Mouse (Mus musculus) neural tube, embryonic 11.5 days (tissue): Measurements from ENCODE around the gene Gimap1. TPM values are rescaled to one million over a fixed set of nuclear protein-coding genes. Genes with fewer than 3 reads are reported as not detected.
A peak's percentile ranks its signal among the peaks of the same experiment; 100 is the strongest.

Experiments used
- ATAC-seq: fragments of 200-750 bp; cut with Nextera tagmentation; 2 replicates; pipeline ENCODE4 v1.8.0; 2017; ENCODE audit warnings: moderate number of reproducible peaks, mild to moderate bottlenecking, moderate TSS enrichment, moderate library complexity; ENCODE audit not compliant: insufficient read depth, low FRiP score, low TSS enrichment
- DNase-seq: peaks from one replicate; pipeline ENCODE4 v3.0.0-alpha.2; 2015; ENCODE audit warnings: low spot score
- H3K27ac ChIP-seq: fragments of 300-500 bp; sonication (generic); 2 replicates; pipeline ENCODE4 v1.5.1; 2014; ENCODE audit warnings: low read depth, mild to moderate bottlenecking, low read length
- H3K27me3 ChIP-seq: fragments of 300-500 bp; sonication (generic); 2 replicates; pipeline ENCODE4 v1.6.1; 2014; ENCODE audit warnings: mild to moderate bottlenecking, low read length, mixed read lengths; ENCODE audit not compliant: control insufficient read depth, insufficient read depth
- H3K36me3 ChIP-seq: fragments of 300-500 bp; sonication (generic); 2 replicates; pipeline ENCODE4 v1.6.1; 2014; ENCODE audit warnings: mild to moderate bottlenecking, low read length, moderate library complexity, mixed read lengths; ENCODE audit not compliant: control insufficient read depth, insufficient read depth
- H3K4me1 ChIP-seq: fragments of 300-500 bp; sonication (generic); 2 replicates; pipeline ENCODE4 v1.6.1; 2014; ENCODE audit warnings: low read length, mixed read lengths; ENCODE audit not compliant: control insufficient read depth, insufficient read depth
- H3K4me2 ChIP-seq: fragments of 300-500 bp; sonication (generic); 2 replicates; pipeline ENCODE4 v1.6.1; 2014; ENCODE audit warnings: low read depth, mild to moderate bottlenecking, moderate library complexity
- H3K4me3 ChIP-seq: fragments of 300-500 bp; sonication (generic); 2 replicates; pipeline ENCODE4 v1.5.1; 2014; ENCODE audit warnings: low read depth, low read length
- H3K9ac ChIP-seq: fragments of 300-500 bp; sonication (generic); 2 replicates; pipeline ENCODE4 v1.6.1; 2014; ENCODE audit warnings: mild to moderate bottlenecking, low read length
- H3K9me3 ChIP-seq: fragments of 300-500 bp; sonication (generic); 2 replicates; pipeline ENCODE4 v1.6.1; 2016; ENCODE audit warnings: low read length; ENCODE audit not compliant: control insufficient read depth
- WGBS: fragments of 180-500 bp; shearing (Covaris S2); extraction: QIAGEN DNeasy Blood & Tissue Kit; methylation state at CpG from one replicate; pipeline ENCODE4 v1.1.7; 2014; 5-methylcytosine and 5-hydroxymethylcytosine counted together
- polyA plus RNA-seq: library from polyadenylated mRNA; unstranded; fragments of >200 nt; fragmentation: Nextera tagmentation; extraction: Ambion mirVana; gene quantifications from 2 replicates; pipeline ENCODE4 v1.2.1, GENCODE M21; 2014

Gene Gimap1
- polyA plus RNA-seq, 1 experiment from 2014 or later, result 6.4 TPM

DNA sequence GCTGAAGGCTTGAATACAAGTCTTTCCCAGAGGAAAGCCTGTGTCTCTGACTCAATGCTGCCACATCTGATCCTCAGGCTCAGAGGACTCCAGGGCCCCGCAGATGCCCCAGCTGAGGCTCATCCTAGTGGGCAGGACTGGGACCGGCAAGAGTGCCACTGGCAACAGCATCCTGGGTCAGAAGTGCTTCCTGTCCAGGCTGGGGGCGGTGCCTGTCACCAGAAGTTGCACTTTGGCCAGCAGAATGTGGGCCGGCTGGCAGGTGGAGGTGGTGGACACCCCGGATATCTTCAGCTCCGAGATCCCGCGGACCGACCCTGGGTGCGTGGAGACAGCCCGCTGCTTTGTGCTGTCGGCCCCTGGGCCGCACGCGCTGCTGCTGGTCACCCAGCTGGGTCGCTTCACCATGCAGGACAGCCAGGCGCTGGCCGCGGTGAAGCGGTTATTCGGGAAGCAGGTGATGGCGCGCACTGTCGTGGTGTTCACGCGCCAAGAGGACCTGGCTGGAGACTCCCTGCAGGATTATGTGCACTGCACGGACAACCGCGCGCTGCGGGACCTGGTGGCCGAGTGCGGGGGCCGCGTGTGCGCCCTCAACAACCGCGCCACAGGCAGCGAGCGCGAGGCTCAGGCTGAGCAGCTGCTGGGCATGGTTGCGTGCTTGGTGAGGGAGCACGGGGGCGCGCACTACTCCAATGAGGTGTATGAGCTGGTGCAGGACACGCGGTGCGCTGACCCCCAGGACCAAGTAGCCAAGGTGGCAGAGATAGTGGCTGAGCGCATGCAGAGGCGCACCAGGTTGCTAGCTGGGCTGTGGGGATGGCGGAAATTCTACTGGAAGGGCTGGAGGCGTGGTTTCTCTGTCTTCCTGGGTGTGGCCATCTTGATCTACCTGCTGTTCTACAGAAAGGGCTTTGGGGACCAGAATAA is 3.8 kb downstream of the Gimap1 start:
- Histone ChIP-seq H3K9ac (peak overlapping the region; percentile 28; the same call in 1 of the 2 replicates), H3K9me3 (no peaks in the 10 kb centered on the region), H3K27ac (no peak overlapping the region), H3K4me1 (peaks cover 5% of the 10 kb centered on the region; the same call in 1 of the 2 replicates), H3K27me3 (peaks cover 19% of the 10 kb centered on the region), H3K36me3 (no peaks in the 10 kb centered on the region), H3K4me2 (peak overlapping the region; percentile 79), H3K4me3 (peak overlapping the region; percentile 40)
- WGBS, result 2% methylated on average over 52 of the region's 52 CpGs
- DNase-seq (peak; percentile 23), ATAC-seq (no peak)

DNA sequence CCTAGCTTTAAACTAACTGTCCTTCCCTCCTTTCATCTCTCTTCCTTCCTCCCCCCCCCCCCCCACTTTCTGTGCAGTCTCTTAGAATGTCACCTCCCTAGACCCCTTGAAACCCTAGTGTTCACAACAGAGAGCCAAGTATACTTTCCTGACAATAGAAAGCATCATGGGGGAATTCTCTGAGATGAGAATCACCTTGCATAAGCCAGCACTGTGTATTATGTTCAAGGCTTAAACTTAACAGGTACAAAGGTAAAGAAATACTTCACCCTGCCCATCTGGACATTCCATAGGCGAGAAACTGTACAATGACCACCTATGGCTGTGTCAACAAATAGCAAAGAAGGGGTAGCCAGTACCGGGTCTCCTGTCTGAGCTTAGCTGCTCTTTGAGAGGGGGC is 6.6 kb downstream of the Gimap1 start:
- H3K9ac ChIP-seq, result no peak overlapping the region
- no peaks in the 10 kb centered on the region for H3K9me3 ChIP-seq
- H3K4me3 ChIP-seq, result no peak overlapping the region
- H3K36me3 ChIP-seq, result no peaks in the 10 kb centered on the region
- peaks cover 19% of the 10 kb centered on the region for H3K27me3 ChIP-seq
- ATAC-seq (no peak), DNase-seq (no peak)
- no peak overlapping the region for H3K4me2 ChIP-seq
- 75% methylated on average over 2 of the region's 2 CpGs for WGBS
- H3K4me1 ChIP-seq, result peaks cover 5% of the 10 kb centered on the region; the same call in 1 of the 2 replicates
- H3K27ac ChIP-seq, result no peak overlapping the region

DNA sequence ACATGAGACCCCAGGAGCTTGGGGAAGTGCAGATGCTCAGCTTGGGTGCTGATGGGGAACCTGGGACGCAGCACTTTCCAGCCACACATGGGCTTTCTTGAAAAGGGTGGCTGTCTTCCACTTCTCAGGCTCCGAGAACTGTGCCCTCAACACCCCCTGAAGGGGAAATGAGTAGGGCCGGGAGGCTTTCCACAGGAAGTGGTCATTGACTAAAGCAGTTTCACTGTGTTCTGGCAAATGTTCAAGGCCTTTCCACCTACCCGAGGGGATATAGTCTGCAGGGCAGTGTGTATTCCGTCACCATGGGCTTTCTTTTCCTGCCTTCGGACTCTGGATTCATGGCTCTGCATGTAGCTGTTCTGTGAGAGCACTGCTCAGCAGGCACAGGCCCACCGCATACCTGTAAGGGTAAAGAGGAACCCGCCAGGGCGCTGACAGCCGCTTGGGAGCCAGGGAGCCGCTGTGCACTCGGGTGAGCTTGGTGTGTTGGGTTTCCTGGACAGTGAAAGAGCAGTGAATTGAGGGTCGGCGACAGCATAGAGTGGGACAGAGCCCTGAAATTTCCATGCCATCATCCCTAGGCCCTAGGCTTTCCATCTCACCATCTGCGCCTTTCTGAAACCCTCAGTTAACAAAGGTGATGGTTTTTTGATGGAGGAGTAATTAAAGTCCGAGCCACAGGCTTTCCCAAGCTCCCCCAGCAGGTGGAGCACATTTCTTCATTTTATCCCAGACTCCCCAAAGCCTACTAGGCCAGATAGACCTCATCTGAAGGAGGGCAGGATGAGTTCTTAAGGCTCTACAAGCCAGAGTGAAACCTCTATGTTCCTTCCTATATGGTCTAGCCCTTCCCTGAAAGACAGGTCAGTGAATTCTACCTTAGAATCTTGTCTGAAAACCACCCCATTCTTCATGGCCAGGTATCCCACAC is 7.4 kb downstream of the Gimap1 start, which contains the start of gene Gimap5:
TSS of gene Gimap5 (plus strand) at position 239 of the 931 bp plus-strand sequence.
- Histone ChIP-seq H3K9ac (no peak within 1 kb of the TSS), H3K27ac (no peak within 1 kb of the TSS), H3K27me3 (peaks cover 19% of the 10 kb centered on the region), H3K4me2 (no peak within 1 kb of the TSS), H3K9me3 (no peaks in the 10 kb centered on the region), H3K4me1 (peaks cover 5% of the 10 kb centered on the region; the same call in 1 of the 2 replicates), H3K4me3 (no peak within 1 kb of the TSS), H3K36me3 (no peaks in the 10 kb centered on the region)
- WGBS, result 49% methylated on average over 16 of the region's 16 CpGs
- DNase-seq (peak; percentile 47), ATAC-seq (no peak)

DNA sequence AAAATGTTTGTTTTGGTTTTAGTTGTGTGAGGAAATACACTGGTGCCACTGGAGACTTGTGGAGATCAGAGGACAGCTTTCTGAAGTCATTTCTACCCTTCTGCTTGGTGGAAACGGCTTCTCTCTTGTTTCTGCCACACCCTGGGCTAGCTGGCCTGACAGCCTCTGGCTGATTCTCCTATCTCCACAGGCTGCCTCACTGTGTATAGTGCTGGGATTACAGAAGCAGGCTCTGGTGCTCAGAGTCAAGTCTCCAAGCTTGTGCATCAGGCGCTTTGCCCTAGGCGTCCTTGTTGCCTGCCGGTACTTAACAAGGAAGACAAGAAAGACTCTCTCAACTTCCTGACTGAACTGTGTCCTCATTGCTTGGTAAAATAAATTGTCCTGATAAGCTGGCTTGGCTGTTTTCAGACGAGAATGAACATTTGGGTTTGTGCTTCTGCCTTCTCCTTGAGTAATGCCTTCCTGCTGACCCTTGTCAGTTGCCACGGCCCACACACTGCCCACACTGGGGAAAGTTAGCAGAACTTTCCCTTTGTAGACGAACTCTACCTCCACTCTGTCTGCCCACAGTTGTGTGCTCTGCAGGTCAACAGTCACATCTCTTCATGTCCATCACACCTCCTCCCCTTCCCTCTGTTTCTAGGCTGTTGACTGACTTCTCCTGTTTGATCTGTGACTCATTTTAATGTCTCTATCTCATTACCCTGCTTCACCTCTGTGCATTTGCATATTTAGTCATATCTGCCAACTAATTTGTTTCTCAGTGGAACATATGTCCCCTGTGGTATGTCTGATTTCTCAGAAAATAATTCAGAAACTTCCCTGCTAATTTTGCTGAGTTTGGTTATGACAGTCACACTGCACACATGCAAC is 8.5 kb downstream of the Gimap1 start:
- Histone ChIP-seq H3K27ac (no peak overlapping the region), H3K4me1 (peaks cover 5% of the 10 kb centered on the region; the same call in 1 of the 2 replicates), H3K27me3 (peaks cover 10% of the 10 kb centered on the region), H3K4me3 (no peak overlapping the region), H3K9ac (no peak overlapping the region), H3K9me3 (no peaks in the 10 kb centered on the region), H3K36me3 (no peaks in the 10 kb centered on the region), H3K4me2 (no peak overlapping the region)
- ATAC-seq, result no peak
- DNase-seq, result no peak
- WGBS, result 78% methylated on average over 7 of the region's 7 CpGs

- 87% methylated on average over 7 of the region's 7 CpGs for WGBS
- Histone ChIP-seq H3K9ac (no peak overlapping the region), H3K36me3 (no peaks in the 10 kb centered on the region), H3K4me1 (no peaks in the 10 kb centered on the region), H3K9me3 (no peaks in the 10 kb centered on the region), H3K27me3 (no peaks in the 10 kb centered on the region), H3K4me2 (no peak overlapping the region), H3K27ac (no peak overlapping the region), H3K4me3 (no peak overlapping the region)
- ATAC-seq (no peak), DNase-seq (no peak)
These were observed 24.9 kb downstream of the Gimap1 start for GRCm38 (mm10) chr6:48763567-48764270.

- Histone ChIP-seq H3K9me3 (no peaks in the 10 kb centered on the region), H3K4me2 (no peak overlapping the region), H3K4me1 (no peaks in the 10 kb centered on the region), H3K36me3 (no peaks in the 10 kb centered on the region), H3K4me3 (no peak overlapping the region), H3K27ac (no peak overlapping the region), H3K27me3 (no peaks in the 10 kb centered on the region), H3K9ac (no peak overlapping the region)
- 97% methylated on average over 10 of the region's 10 CpGs for WGBS
- DNase-seq (no peak), ATAC-seq (no peak)
These were observed 25.6 kb downstream of the Gimap1 start for GRCm38 (mm10) chr6:48764496-48764895.

DNA sequence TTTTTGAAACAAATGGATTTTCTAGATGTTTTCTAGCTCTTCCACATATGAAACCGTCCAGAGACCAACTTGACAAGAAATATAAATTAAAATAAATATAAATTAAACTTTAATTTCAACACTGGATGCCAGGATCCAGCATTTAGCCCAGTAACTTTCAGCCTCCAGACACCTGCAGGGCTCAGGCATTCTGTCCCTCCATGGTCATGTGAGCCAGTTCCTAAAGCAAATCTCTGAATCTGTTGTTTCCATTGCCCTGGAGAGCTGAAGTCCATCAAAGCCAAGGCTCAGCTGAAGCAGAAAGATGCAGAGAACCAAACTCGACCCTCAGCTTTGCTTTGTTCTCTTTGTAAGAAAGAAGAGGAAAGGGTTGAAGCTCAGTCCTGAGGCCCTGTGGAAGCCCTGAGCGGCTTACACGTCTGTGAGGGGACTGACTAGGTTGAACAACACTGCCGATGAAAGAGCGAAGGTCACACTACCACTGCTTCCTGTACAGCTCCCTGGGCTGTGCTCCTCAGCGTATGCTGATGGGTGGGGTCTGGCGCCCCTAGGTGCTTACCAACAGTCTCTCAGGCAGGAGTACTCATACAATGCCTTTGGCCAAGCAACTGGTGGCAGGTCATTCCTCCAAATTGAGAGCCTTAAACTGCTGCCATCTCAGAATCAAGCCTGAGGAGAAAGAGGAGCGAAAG is 29.5 kb downstream of the Gimap1 start:
- Histone ChIP-seq H3K27ac (no peak overlapping the region), H3K9ac (no peak overlapping the region), H3K4me1 (no peaks in the 10 kb centered on the region), H3K4me3 (no peak overlapping the region), H3K4me2 (no peak overlapping the region), H3K36me3 (no peaks in the 10 kb centered on the region), H3K27me3 (no peaks in the 10 kb centered on the region), H3K9me3 (no peaks in the 10 kb centered on the region)
- 80% methylated on average over 9 of the region's 9 CpGs for WGBS
- ATAC-seq (no peak), DNase-seq (no peak)
